Mouse (Mus musculus): ENCODE data around the gene Nkrf. TPM values are rescaled to one million over a fixed set of nuclear protein-coding genes. Genes with fewer than 3 reads are reported as not detected.

Gene Nkrf
- total and polyA plus RNA-seq, 3 experiments: 9.5 to 59.3 (median 14.1) TPM

GRCm38 (mm10) chrX:36864609-36865328 is 37.9 kb downstream of the Nkrf start (continued):
- TF ChIP-seq ZKSCAN1 (IDR thresholded peaks at IDR 0.05; ENCODE audit: low read depth, low read length): no peak
- TF ChIP-seq JUND (IDR thresholded peaks at IDR 0.05; ENCODE audit: low read depth, low read length): no peak
- no peak for TF ChIP-seq MAFK (IDR thresholded peaks at IDR 0.05; ENCODE audit: borderline replicate concordance, low read depth, low read length)

GRCm38 (mm10) chrX:36863766-36864608 is 38.7 kb downstream of the Nkrf start:
- peaks cover 2 to 5% of the 10 kb centered on the region in 2 experiments; a peak in 3 of 4 replicates for H3K36me3 ChIP-seq (ENCODE audit: control insufficient read depth in 1 of 2, insufficient read depth in 2 of 2, low read length in 2 of 2)
- H3K4me1 ChIP-seq (ENCODE audit: control insufficient read depth in 1 of 2, insufficient read depth in 2 of 2, low read length in 2 of 2): no peaks in the 10 kb centered on the region
- H3K4me3 ChIP-seq (ENCODE audit: control insufficient read depth in 1 of 2, insufficient read depth in 1 of 2, low read depth in 2 of 2, low read length in 2 of 2): peak overlapping the region; percentile 81 to 98
- H3K9me3 ChIP-seq (replicated peaks; ENCODE audit: insufficient read depth, low read length): no peaks in the 10 kb centered on the region
- peak overlapping the region; percentile 82 for H3K27ac ChIP-seq (ENCODE audit: control insufficient read depth, low read depth, low read length)
- H3K9ac ChIP-seq (ENCODE audit: control insufficient read depth, low read depth, low read length, poor library complexity, severe bottlenecking): peak overlapping the region; percentile 78
- no peaks in the 10 kb centered on the region for H3K27me3 ChIP-seq (ENCODE audit: control insufficient read depth in 1 of 2, insufficient read depth in 2 of 2, low read length in 2 of 2)
- peak; percentile 90 for DNase-seq (ENCODE audit: low read depth, low spot score)
- H3K79me2 ChIP-seq (ENCODE audit: control insufficient read depth, insufficient read depth, low read length, poor library complexity): peaks cover 17% of the 10 kb centered on the region
- TF ChIP-seq USF2 (IDR thresholded peaks at IDR 0.05; ENCODE audit: borderline replicate concordance in 1 of 2, insufficient read depth in 1 of 2, low read depth in 1 of 2, low read length in 2 of 2): peak in 1 of 2 experiments; percentile 63; a peak in 2 of 4 replicates
- TF ChIP-seq NELFE (IDR thresholded peaks at IDR 0.05; ENCODE audit: low read depth, low read length): peak; percentile 38
- TF ChIP-seq E2F4 (IDR thresholded peaks at IDR 0.05; ENCODE audit: borderline replicate concordance, low read depth, low read length): no peak
- peak in 1 of 2 experiments; percentile 54; a peak in 1 of 4 replicates for TF ChIP-seq POLR2A (IDR thresholded peaks at IDR 0.05; ENCODE audit: control insufficient read depth in 1 of 2, insufficient read depth in 1 of 2, low read depth in 1 of 2, low read length in 2 of 2, poor library complexity in 1 of 2)
- TF ChIP-seq CHD1 (IDR thresholded peaks at IDR 0.05; ENCODE audit: low read depth, low read length): peak; percentile 98
- TF ChIP-seq JUND (IDR thresholded peaks at IDR 0.05; ENCODE audit: low read depth, low read length): no peak
- 0 out of 2 replicates have a peak, but pooled peaks have one; percentile 66 for TF ChIP-seq TBP (IDR thresholded peaks at IDR 0.05; ENCODE audit: low read depth, low read length)
- no peak; the same call in 1 of the 2 replicates for TF ChIP-seq MAZ (IDR thresholded peaks at IDR 0.05; ENCODE audit: low read depth, low read length)
- TF ChIP-seq RAD21 (IDR thresholded peaks at IDR 0.05; ENCODE audit: low read depth, low read length): no peak
- no peak for TF ChIP-seq CTCF (IDR thresholded peaks at IDR 0.05 in 2 of 3, conservative IDR thresholded peaks at IDR 0.05 in 1 of 3; ENCODE audit: control insufficient read depth in 1 of 3, insufficient read depth in 1 of 3, low read depth in 2 of 3, low read length in 3 of 3, poor library complexity in 1 of 3, severe bottlenecking in 1 of 3)
- TF ChIP-seq SMC3 (IDR thresholded peaks at IDR 0.05; ENCODE audit: low read depth, low read length): no peak
- peak; percentile 73 for TF ChIP-seq ETS1 (IDR thresholded peaks at IDR 0.05; ENCODE audit: low read depth, low read length)
- no peak for TF ChIP-seq POLR2AphosphoS5 (IDR thresholded peaks at IDR 0.05; ENCODE audit: borderline replicate concordance, low read depth, low read length)
- TF ChIP-seq MYC (IDR thresholded peaks at IDR 0.05; ENCODE audit: low read depth, low read length): no peak
- no peak for TF ChIP-seq RCOR1 (IDR thresholded peaks at IDR 0.05; ENCODE audit: low read depth, low read length)
- TF ChIP-seq GABPA (IDR thresholded peaks at IDR 0.05; ENCODE audit: low read depth, low read length): no peak
- no peak for TF ChIP-seq TCF12 (IDR thresholded peaks at IDR 0.05; ENCODE audit: low read depth, low read length)
- peak; percentile 87 for TF ChIP-seq SIN3A (IDR thresholded peaks at IDR 0.05; ENCODE audit: low read length)
- TF ChIP-seq ZKSCAN1 (IDR thresholded peaks at IDR 0.05; ENCODE audit: low read depth, low read length): no peak
- TF ChIP-seq ZC3H11A (IDR thresholded peaks at IDR 0.05; ENCODE audit: low read depth, low read length): no peak
- TF ChIP-seq GATA1 (IDR thresholded peaks at IDR 0.05; ENCODE audit: low read depth, low read length): 0 out of 2 replicates have a peak, but pooled peaks have one; percentile 29
- no peak for TF ChIP-seq CHD2 (IDR thresholded peaks at IDR 0.05; ENCODE audit: low read length)
- TF ChIP-seq UBTF (IDR thresholded peaks at IDR 0.05; ENCODE audit: borderline replicate concordance, insufficient read depth, low read depth, low read length): no peak
- TF ChIP-seq ZNF384 (IDR thresholded peaks at IDR 0.05; ENCODE audit: low read depth, low read length): no peak
- no peak for TF ChIP-seq ZMIZ1 (IDR thresholded peaks at IDR 0.05; ENCODE audit: low read depth, low read length)
- TF ChIP-seq NRF1 (IDR thresholded peaks at IDR 0.05; ENCODE audit: insufficient read depth, low read depth, low read length, poor library complexity, severe bottlenecking): no peak
- no peak for TF ChIP-seq TAL1 (IDR thresholded peaks at IDR 0.05; ENCODE audit: low read length)
- TF ChIP-seq KAT2A (conservative IDR thresholded peaks at IDR 0.05; ENCODE audit: low read depth, low read length): no peak; the same call in 1 of the 2 replicates
- peak; percentile 62; the same call in 1 of the 2 replicates for TF ChIP-seq MYB (IDR thresholded peaks at IDR 0.05; ENCODE audit: low read depth, low read length)
- TF ChIP-seq MAFK (IDR thresholded peaks at IDR 0.05; ENCODE audit: borderline replicate concordance, low read depth, low read length): peak; percentile 55; the same call in 1 of the 2 replicates
- TF ChIP-seq HCFC1 (IDR thresholded peaks at IDR 0.05; ENCODE audit: low read depth, low read length): peak; percentile 83
